Mouse (Mus musculus): ENCODE data around the gene Hoxc4. TPM values are rescaled to one million over a fixed set of nuclear protein-coding genes. Genes with fewer than 3 reads are reported as not detected.

The Hoxc4 gene
- polyA plus RNA-seq, 1 experiment from 2014 or later = 1.4 TPM

DNA sequence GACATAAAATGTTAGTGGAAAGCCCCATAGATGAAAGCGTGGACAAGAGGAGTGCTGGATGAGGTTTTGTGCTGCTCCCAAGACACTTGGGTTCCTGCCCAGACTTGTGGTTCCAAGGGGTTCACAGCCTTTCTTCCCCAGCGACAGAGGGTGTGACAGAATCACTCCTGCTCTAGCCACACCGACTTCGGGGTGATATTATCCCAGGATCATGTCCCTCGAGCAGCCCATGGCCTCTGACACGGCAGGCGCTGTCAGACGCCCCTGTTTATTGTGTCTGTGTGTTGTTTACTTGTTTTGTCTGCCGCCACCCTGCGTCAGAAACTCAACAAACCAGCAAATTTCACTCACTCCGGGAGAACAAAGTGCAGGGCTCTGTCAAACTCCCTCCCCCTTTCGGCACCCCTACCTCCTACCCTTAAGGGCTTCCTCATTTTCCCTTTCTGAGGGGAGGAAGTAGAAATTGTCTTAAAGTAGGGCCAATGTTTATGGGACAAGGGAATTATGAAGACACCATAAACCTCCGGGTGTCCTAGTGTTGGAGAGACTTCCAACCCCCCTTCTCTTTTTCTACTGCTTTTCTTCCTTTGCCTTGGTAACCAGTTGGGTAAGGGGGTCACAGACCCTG, 15.8 kb upstream of the Hoxc4 start:
- ATAC-seq (ENCODE audit: borderline replicate concordance, extremely low read depth, low FRiP score, low TSS enrichment) = no peak
- Histone ChIP-seq H3K4me3 (no peak overlapping the region), H3K4me1 (peaks cover 18% of the 10 kb centered on the region; the same call in 1 of the 2 replicates), H3K9ac (no peak overlapping the region), H3K27ac (no peak overlapping the region), H3K4me2 (no peak overlapping the region), H3K27me3 (peaks cover 100% of the 10 kb centered on the region), H3K9me3 (no peaks in the 10 kb centered on the region), H3K36me3 (no peaks in the 10 kb centered on the region)
- WGBS = 2% methylated on average over 13 of the region's 13 CpGs

DNA sequence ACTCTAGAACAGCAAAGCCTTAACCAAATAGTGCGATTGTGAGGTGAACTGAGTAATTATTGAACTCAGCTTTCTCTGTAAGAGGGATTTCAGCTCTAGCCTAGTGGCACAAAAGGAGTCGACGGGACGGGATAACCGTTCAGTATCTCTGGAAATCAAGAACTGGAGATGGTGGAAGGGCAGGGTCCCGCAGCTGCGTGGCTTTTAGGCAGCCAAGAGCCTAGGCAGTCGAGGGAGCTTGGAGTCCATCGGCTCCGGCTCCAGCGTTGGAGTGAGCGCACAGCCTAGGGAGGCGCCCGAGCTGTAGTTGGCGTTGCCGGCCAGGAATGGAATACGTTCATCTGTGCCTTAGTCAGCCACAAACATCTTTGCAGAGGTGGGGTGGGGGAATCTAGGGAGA, 13.4 kb upstream of the Hoxc4 start:
- Histone ChIP-seq H3K27me3 (peaks cover 100% of the 10 kb centered on the region), H3K9me3 (no peaks in the 10 kb centered on the region), H3K36me3 (no peaks in the 10 kb centered on the region), H3K4me1 (0 out of 2 replicates have a peak, but pooled peaks cover 5% of the 10 kb centered on the region), H3K9ac (no peak overlapping the region), H3K4me3 (no peak overlapping the region), H3K4me2 (no peak overlapping the region), H3K27ac (no peak overlapping the region)
- 1% methylated on average over 17 of the region's 17 CpGs for WGBS
- no peak for ATAC-seq (ENCODE audit: borderline replicate concordance, extremely low read depth, low FRiP score, low TSS enrichment)

DNA sequence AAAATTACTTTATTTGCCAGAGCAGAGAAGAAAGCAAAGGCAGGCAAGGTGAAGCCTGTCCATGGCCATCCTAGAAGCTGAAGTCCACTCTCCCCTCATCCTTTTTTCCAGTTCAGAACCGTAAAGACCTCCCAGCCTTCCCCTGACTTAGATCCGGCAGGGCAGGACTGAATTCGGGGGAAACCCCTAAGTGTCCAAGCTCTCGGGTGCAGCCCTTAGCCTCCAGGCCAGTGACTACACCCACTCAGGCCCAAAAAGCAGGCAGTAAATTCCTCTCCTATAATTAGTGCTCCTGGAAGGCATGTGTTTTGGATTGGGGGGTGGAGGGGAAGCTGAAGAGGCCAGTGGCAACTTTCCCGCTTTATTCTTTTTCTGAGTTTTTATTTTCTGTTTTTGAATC, 12.9 kb upstream of the Hoxc4 start:
- Histone ChIP-seq H3K36me3 (no peaks in the 10 kb centered on the region), H3K27ac (no peak overlapping the region), H3K4me3 (no peak overlapping the region), H3K9me3 (no peaks in the 10 kb centered on the region), H3K4me1 (0 out of 2 replicates have a peak, but pooled peaks cover under 1% of the 10 kb centered on the region), H3K9ac (no peak overlapping the region), H3K27me3 (peaks cover 100% of the 10 kb centered on the region), H3K4me2 (no peak overlapping the region)
- ATAC-seq (ENCODE audit: borderline replicate concordance, extremely low read depth, low FRiP score, low TSS enrichment) = no peak
- WGBS = 8% methylated on average over 5 of the region's 5 CpGs

DNA sequence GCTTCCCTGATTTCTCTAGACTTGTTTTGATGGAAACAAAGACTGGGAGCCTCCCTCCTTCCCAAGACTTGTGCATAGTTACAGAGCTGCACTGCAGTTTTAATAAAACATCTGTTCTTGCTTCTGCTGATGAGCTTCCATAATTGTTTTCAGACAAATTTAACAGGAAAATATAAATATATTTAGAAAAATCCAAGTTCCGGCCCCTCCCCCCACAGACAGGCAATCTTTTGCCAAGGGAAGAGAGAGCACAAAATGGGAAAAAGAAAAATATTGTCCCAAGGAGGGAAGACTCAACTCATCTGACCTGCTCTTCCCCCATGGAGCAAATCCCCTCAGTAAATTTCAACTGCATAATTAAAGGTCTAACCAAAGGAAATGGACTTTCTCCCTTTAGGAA, 12.4 kb upstream of the Hoxc4 start:
- Histone ChIP-seq H3K4me2 (no peak overlapping the region), H3K4me1 (no peaks in the 10 kb centered on the region), H3K9ac (no peak overlapping the region)

DNA sequence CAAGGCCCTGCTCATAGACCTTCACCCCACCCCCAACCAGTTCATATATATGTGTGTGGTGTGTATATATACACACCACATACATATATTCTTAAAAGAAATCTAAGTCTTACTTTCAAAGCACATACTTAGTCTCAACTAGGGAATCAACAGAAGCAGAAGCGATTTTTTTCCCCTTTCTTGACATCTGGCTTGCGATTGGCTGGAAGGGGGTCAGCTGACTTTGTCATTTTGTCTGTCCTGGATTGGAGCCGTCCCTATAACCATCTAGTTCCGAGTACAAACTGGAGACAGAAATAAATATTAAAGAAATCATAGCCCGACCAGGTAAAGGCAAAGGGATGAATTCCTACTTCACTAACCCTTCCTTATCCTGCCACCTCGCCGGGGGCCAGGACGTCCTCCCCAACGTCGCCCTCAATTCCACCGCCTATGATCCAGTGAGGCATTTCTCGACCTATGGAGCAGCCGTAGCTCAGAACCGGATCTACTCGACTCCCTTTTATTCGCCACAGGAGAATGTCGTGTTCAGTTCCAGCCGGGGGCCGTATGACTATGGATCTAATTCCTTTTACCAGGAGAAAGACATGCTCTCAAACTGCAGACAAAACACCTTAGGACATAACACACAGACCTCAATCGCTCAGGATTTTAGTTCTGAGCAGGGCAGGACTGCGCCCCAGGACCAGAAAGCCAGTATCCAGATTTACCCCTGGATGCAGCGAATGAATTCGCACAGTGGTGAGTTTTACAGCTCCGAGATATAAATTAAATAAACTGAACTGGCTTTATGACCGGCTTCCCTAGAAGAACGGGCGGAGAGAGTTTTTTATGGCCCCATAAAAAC, 9.2 kb upstream of the Hoxc4 start:
- no peak overlapping the region for H3K27ac ChIP-seq
- H3K4me3 ChIP-seq = no peak overlapping the region
- peaks cover 99% of the 10 kb centered on the region for H3K27me3 ChIP-seq
- WGBS = 2% methylated on average over 27 of the region's 27 CpGs
- H3K4me1 ChIP-seq = peaks cover 4% of the 10 kb centered on the region; the same call in 1 of the 2 replicates
- H3K36me3 ChIP-seq = no peaks in the 10 kb centered on the region
- no peak for ATAC-seq (ENCODE audit: borderline replicate concordance, extremely low read depth, low FRiP score, low TSS enrichment)
- H3K9ac ChIP-seq = no peak overlapping the region
- no peaks in the 10 kb centered on the region for H3K9me3 ChIP-seq
- H3K4me2 ChIP-seq = no peak overlapping the region; the same call in 1 of the 2 replicates

More for the DNA sequence above, 12.4 kb upstream of the Hoxc4 start:
- no peak for ATAC-seq (ENCODE audit: borderline replicate concordance, extremely low read depth, low FRiP score, low TSS enrichment)
- WGBS = 14% methylated on average over 1 of the region's 1 CpGs
- Histone ChIP-seq H3K9me3 (no peaks in the 10 kb centered on the region), H3K27ac (no peak overlapping the region), H3K4me3 (no peak overlapping the region), H3K36me3 (no peaks in the 10 kb centered on the region), H3K27me3 (peaks cover 100% of the 10 kb centered on the region)

DNA sequence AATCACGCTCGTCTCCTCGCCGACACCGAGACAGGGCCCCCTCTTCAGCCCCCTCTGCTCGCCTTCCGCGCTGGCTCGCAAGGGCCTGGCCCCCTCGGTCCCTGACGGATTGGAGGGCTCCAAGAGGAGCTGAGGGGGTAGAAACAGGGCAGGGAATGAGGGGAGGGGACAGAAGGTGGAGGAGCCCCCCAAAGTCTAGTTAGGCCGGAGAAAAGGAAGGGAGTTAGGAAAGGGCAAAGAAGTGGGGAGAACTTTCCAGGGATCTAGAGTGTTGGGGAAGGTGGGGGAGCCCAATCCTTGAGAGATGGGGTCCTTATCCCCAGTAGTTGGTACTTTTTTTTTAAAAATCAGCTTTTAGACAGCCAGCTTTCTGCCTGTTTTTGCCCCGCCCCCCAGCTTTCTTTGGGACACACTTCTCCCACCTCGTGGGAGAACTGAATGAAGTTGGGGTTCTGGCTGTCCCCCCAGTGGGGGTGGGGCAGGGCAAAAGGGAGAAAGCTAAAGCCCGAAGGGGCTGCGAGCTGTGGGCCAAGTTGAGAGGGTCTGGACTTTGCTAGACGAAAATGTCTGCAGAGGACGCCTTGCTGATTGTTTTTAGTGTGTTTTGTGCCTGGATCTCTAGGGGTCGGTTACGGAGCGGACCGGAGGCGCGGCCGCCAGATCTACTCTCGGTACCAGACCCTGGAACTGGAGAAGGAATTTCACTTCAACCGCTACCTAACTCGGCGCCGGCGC, 8.5 kb upstream of the Hoxc4 start:
- H3K4me1 ChIP-seq = peaks cover 4% of the 10 kb centered on the region; the same call in 1 of the 2 replicates
- H3K9me3 ChIP-seq = no peaks in the 10 kb centered on the region
- H3K36me3 ChIP-seq = no peaks in the 10 kb centered on the region
- H3K27me3 ChIP-seq = peaks cover 99% of the 10 kb centered on the region
- H3K4me2 ChIP-seq = no peak overlapping the region
- no peak for ATAC-seq (ENCODE audit: borderline replicate concordance, extremely low read depth, low FRiP score, low TSS enrichment)
- no peak overlapping the region for H3K4me3 ChIP-seq
- H3K9ac ChIP-seq = no peak overlapping the region
- WGBS = 4% methylated on average over 31 of the region's 31 CpGs
- H3K27ac ChIP-seq = no peak overlapping the region

DNA sequence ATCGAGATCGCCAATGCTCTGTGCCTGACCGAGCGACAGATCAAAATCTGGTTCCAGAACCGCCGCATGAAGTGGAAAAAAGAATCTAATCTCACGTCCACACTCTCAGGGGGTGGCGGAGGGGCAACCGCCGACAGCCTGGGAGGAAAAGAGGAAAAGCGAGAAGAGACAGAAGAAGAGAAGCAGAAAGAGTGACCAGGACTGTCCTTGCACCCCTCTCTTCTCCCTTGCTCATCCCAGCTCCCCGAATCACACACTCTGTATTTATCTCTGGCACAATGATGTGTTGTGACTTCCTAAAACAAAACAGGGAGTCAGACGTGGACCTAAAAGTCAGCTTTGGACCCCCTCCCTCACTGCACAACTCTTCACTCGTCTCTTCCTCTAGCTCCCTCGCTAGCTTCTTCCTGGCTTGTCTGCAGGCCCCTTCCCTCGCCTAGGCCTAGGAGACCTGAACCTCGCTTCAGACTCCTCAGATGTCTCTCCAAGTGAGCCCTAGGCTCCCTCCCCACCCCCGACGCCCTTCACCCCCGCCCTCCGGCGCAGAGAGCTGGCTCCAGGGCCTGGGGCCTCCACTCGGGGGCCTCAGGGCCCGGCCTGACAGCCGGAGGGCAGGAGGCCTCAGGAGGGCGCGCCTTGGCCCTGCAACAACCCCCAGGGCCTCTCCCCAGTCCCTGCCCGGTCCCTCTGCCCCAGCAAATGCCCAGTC, 7.7 kb upstream of the Hoxc4 start:
- no peak overlapping the region for H3K4me3 ChIP-seq
- peaks cover 99% of the 10 kb centered on the region for H3K27me3 ChIP-seq
- H3K4me1 ChIP-seq = peaks cover 4% of the 10 kb centered on the region; the same call in 1 of the 2 replicates
- ATAC-seq (ENCODE audit: borderline replicate concordance, extremely low read depth, low FRiP score, low TSS enrichment) = no peak
- no peaks in the 10 kb centered on the region for H3K36me3 ChIP-seq
- WGBS = 12% methylated on average over 28 of the region's 28 CpGs
- no peak overlapping the region for H3K27ac ChIP-seq
- no peak overlapping the region for H3K4me2 ChIP-seq
- H3K9me3 ChIP-seq = no peaks in the 10 kb centered on the region
- H3K9ac ChIP-seq = no peak overlapping the region

DNA sequence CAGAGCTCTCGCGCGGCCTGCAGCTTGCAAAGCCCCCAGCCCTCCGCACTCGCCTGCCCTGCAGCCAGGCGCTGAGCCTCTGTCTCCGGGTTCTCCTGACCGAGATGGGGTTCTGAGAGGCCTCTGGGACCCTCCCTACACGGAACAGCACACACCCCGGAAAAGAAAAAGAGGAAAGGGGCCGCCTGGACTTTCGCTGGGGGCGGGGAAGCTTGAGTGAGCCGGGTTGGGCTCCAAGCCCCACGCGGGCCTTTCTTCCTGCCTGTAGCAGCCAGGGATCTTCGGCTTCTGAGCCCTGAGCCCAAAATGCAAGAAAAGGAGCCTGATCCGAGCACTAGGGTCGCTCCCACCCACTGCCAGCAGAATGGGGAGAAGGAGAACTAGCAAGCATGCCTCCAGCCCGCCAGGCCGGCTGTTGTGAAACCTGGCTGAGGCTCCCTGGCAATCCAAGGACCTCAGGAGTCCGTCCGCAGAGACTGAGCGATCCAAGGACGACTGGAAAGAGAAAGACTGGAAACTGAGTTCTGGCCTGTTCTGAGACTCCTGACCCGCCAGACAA, 6.7 kb upstream of the Hoxc4 start:
- H3K4me1 ChIP-seq = peaks cover 4% of the 10 kb centered on the region; the same call in 1 of the 2 replicates
- no peak overlapping the region for H3K9ac ChIP-seq
- H3K4me2 ChIP-seq = no peak overlapping the region
- H3K9me3 ChIP-seq = no peaks in the 10 kb centered on the region
- peaks cover 99% of the 10 kb centered on the region for H3K27me3 ChIP-seq
- H3K36me3 ChIP-seq = no peaks in the 10 kb centered on the region
- H3K27ac ChIP-seq = no peak overlapping the region
- 0 out of 2 replicates have a peak, but pooled peaks have one; percentile 2 for ATAC-seq (ENCODE audit: borderline replicate concordance, extremely low read depth, low FRiP score, low TSS enrichment)
- 12% methylated on average over 26 of the region's 26 CpGs for WGBS
- no peak overlapping the region for H3K4me3 ChIP-seq

DNA sequence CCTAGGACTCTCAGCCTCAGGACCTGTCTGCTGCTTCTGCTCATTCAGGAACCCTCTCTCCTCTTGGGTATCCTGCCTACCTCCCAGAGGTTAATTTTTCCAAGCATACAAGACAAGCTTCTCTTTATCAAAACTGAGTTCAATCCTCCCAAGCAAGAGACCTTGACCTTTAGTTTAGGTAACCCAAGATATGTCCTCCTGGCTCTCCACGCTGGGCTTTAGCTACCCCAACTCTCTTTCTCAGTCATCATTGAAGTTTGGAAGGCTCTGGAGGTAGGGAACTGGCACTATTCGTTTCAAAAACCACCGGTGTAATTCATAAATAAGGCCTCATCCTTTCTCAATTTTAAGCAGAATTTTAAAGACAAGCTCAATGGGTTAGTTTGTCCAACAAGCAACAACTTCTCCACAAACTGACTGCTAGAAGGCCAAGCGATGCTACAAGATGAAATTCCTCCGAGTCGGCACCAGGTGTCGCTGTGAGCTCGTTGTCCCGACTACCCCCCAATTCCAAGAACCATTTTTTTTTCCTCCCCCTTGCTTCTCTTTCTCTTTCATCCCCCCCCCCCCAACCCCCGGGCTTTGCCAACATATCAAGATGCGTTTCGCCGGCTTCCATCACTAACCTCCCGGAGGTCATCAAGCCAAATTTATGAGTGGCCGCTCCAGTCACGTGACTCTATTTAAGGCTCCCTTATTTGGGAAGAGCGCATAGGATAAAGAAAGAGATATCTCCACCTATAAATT, 5.3 kb upstream of the Hoxc4 start:
- H3K4me2 ChIP-seq = peak overlapping the region; percentile 47
- peaks cover 99% of the 10 kb centered on the region for H3K27me3 ChIP-seq
- H3K9ac ChIP-seq = no peak overlapping the region
- H3K4me3 ChIP-seq = peak overlapping the region; percentile 24
- H3K36me3 ChIP-seq = no peaks in the 10 kb centered on the region
- ATAC-seq (ENCODE audit: borderline replicate concordance, extremely low read depth, low FRiP score, low TSS enrichment) = no peak
- 4% methylated on average over 17 of the region's 17 CpGs for WGBS
- peaks cover 4% of the 10 kb centered on the region; the same call in 1 of the 2 replicates for H3K4me1 ChIP-seq
- no peaks in the 10 kb centered on the region for H3K9me3 ChIP-seq
- no peak overlapping the region for H3K27ac ChIP-seq

DNA sequence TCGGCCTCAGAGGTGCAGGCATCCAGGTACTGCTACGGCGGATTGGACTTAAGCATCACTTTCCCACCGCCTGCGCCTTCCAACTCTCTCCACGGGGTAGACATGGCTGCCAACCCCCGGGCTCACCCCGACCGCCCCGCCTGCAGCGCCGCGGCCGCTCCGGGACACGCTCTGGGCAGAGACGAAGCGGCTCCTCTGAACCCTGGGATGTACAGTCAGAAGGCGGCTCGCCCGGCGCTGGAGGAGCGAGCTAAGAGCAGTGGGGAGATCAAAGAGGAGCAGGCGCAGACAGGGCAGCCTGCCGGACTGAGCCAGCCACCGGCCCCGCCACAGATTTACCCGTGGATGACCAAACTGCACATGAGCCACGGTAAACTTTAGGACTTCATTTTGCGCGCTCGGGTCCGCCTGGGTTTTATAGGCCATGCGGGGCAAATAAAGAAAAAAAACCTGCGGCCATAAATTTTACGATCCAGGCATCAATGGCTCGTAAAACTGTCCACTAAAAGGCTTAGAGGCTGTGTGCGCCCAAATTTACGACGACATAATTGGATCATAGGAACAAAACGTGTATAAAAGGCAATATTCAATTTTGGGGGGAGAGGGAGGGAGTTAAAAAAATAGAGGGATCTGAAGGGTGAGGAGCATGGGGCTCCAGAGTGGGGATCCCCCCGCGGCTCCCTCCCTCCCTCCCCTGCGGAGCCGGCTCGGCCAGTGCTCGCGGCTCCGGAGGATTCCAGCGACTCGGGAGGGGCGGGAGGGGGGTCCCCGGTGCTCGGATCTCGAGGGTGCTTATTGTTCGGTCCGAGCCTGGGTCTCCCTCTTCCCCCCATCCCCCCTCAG, 4.3 kb upstream of the Hoxc4 start:
- WGBS = 1% methylated on average over 47 of the region's 57 CpGs
- no peak overlapping the region for H3K27ac ChIP-seq
- H3K4me2 ChIP-seq = peak overlapping the region; percentile 47
- ATAC-seq (ENCODE audit: borderline replicate concordance, extremely low read depth, low FRiP score, low TSS enrichment) = peak; percentile 43; the same call in 1 of the 2 replicates
- no peak overlapping the region for H3K9ac ChIP-seq
- H3K36me3 ChIP-seq = no peaks in the 10 kb centered on the region
- H3K9me3 ChIP-seq = no peaks in the 10 kb centered on the region
- peak overlapping the region; percentile 24 for H3K4me3 ChIP-seq
- peaks cover 99% of the 10 kb centered on the region for H3K27me3 ChIP-seq
- H3K4me1 ChIP-seq = peaks cover 4% of the 10 kb centered on the region; the same call in 1 of the 2 replicates

Data from lung, embryonic 15.5 days (tissue).